Mouse (Mus musculus): ENCODE measurements around the gene Cmtm1. TPM values are rescaled to one million over a fixed set of nuclear protein-coding genes. Genes with fewer than 3 reads are reported as not detected.
"Not testable (repeated sequence)": the region's sequence is repeated elsewhere in the genome, so short reads cannot be mapped to it uniquely, and the experiment has no call there.

Cmtm1 gene
- total RNA-seq, 2 experiments from 2014 or later = not detected

- not testable (repeated sequence) for ATAC-seq (ENCODE audit: poor library complexity, severe bottlenecking)
Measured at GRCm38 (mm10) chr8:104321930-104322329, 12.0 kb upstream of the Cmtm1 start, which contains the start of gene Cmtm2b. Gene Cmtm2b, plus strand, starts transcription at chr8:104322230.

DNA sequence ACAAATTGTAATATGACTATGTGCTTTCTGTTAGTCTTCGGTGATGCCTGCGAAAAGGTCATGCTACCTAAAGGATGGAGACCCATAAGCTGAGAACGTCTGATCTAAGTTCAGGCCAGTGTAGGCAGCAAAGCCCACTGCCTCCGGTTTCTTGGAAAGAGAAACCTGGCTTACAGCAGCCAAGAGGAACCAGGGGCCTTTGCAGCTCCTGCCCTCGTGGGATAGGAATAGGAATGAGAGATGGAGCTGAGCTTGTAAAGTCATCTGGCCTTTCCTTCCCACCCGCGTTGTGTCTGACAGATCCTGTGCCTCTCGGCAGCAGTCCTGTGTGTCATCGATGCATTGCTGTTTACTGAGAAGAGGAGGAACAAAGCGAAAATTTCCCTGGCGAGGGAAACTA is 11.3 kb upstream of the Cmtm1 start, which contains the start of gene Gm11020:
Gm11020 (plus strand) TSS at position 301 of the 400 bp plus-strand sequence.
- ATAC-seq (ENCODE audit: poor library complexity, severe bottlenecking) = not testable (repeated sequence)

GRCm38 (mm10) chr8:104313311-104313710 is 3.4 kb upstream of the Cmtm1 start:
- ATAC-seq (ENCODE audit: poor library complexity, severe bottlenecking) = no peak

DNA sequence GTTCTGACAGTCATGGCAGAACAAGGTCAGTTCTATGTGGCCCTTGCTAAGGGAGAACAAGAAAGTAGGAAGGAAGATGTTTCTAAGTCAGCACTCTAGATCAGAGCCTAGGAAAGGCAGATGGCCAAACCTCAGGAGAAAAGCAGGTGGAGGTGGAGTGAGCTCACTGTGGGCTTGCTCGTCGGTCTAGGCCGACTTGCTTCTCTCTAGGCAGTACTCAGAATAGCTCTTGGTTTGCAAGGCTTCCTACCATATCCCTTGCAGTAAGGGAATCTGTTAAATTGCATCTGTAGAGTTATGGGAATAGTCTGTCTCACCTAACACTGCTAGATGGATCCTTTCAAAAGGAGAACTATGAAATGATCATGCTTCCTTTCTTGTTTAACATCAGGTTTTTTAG is 2.1 kb upstream of the Cmtm1 start:
- not testable (repeated sequence) for ATAC-seq (ENCODE audit: poor library complexity, severe bottlenecking)

- ATAC-seq (ENCODE audit: poor library complexity, severe bottlenecking) = not testable (repeated sequence)
Measured at GRCm38 (mm10) chr8:104308341-104308740, 1.6 kb downstream of the Cmtm1 start.

- peak; percentile 33; the same call in 1 of the 2 replicates for ATAC-seq (ENCODE audit: poor library complexity, severe bottlenecking)
Measured at GRCm38 (mm10) chr8:104304962-104305361, 5.0 kb downstream of the Cmtm1 start.

DNA sequence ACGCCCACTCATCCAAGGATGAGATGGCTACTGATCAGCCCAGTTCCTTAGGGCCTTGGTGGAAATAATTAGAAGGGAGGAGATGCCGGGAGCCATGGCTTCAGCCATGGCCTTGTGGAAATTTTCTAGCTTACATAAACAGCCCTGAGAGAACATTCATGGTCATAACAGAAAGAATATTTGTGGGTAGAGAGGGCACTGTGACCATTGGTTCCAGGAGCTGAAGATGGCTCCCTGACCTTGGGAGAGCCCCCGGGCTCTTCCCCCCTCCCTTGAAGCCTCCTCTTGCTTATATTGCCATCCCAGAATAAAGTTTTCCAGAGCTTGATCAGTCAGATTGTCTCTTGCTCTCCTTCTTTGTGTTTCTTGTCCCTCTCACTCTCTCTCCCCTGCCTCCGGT is 7.4 kb downstream of the Cmtm1 start:
- not testable (repeated sequence) for ATAC-seq (ENCODE audit: poor library complexity, severe bottlenecking)

- not testable (repeated sequence) for ATAC-seq (ENCODE audit: poor library complexity, severe bottlenecking)
Measured at GRCm38 (mm10) chr8:104301577-104301976, 8.4 kb downstream of the Cmtm1 start.

- no peak for ATAC-seq (ENCODE audit: poor library complexity, severe bottlenecking)
Measured at GRCm38 (mm10) chr8:104294396-104294795, 15.5 kb downstream of the Cmtm1 start.

- not testable (repeated sequence) for ATAC-seq (ENCODE audit: poor library complexity, severe bottlenecking)
Measured at GRCm38 (mm10) chr8:104293081-104293480, 16.9 kb downstream of the Cmtm1 start, which contains the start of gene Cmtm2a. Gene Cmtm2a, minus strand, starts transcription at chr8:104293181.

DNA sequence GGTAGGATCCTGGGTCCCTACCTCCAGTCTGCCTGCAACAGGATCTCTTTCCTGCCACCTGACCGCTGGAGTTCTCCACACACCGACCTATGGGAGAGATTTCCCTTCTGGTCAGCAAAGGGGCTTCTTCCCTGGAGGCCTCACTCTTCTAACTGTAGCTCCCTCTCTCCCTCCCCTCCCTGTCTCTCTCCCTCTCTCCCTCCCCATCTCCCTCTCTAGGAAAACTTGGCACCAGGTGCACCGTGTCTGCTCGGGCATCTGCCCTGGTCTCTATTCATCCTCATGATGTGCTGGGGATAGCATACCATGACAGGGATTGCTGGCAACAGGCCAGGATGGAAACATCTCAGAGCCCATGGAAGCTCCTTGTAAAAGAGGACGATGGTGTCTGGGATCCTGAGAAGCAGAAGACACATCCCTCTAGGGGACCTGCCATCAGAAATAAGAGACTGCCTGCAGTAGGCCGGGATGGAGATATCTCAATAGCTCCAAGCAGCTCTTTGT is 41.0 kb downstream of the Cmtm1 start:
- ATAC-seq (ENCODE audit: poor library complexity, severe bottlenecking) = no peak

GRCm38 (mm10) chr8:104268368-104268767 is 41.6 kb downstream of the Cmtm1 start:
- ATAC-seq (ENCODE audit: poor library complexity, severe bottlenecking) = no peak

GRCm38 (mm10) chr8:104264271-104264935 is 45.5 kb downstream of the Cmtm1 start:
- ATAC-seq (ENCODE audit: poor library complexity, severe bottlenecking) = not testable (repeated sequence)

- ATAC-seq (ENCODE audit: poor library complexity, severe bottlenecking) = not testable (repeated sequence)
Measured at GRCm38 (mm10) chr8:104261802-104262201, 48.1 kb downstream of the Cmtm1 start.

- peak; percentile 40 for ATAC-seq (ENCODE audit: poor library complexity, severe bottlenecking)
Measured at GRCm38 (mm10) chr8:104253016-104253415, 56.9 kb downstream of the Cmtm1 start.

DNA sequence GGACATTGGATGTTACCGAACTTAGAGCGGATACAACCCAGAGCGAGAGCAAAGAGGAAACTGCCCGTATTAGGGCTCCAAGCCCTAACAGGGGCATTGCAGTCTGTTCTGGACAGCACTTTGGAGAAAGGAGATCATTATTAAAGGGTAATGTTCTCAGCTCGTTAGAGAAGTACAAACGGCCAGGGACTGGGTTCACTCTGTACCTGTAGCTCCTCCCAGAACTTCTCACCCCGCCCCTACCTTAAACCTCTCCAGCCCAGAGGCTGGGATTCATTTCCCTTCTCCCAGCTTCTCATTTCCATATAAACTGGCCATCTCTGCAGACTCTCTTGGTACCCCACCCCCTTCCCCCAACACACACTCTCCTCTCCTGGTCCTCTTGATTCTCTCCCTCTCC is 58.5 kb downstream of the Cmtm1 start:
- peak; percentile 3; the same call in 1 of the 2 replicates for ATAC-seq (ENCODE audit: poor library complexity, severe bottlenecking)

- ATAC-seq (ENCODE audit: poor library complexity, severe bottlenecking) = peak; percentile 44
Measured at GRCm38 (mm10) chr8:104250439-104251367, 59.2 kb downstream of the Cmtm1 start, which contains the start of gene Cklf. Gene Cklf, plus strand, starts transcription at chr8:104250861.

- ATAC-seq (ENCODE audit: poor library complexity, severe bottlenecking) = no peak
Measured at GRCm38 (mm10) chr8:104249442-104249996, 60.4 kb downstream of the Cmtm1 start.

GRCm38 (mm10) chr8:104248276-104248675 is 61.7 kb downstream of the Cmtm1 start, which contains the start of gene Tk2:
Gene Tk2, minus strand, starts transcription at chr8:104248558.
- ATAC-seq (ENCODE audit: poor library complexity, severe bottlenecking) = peak; percentile 60

- no peak for ATAC-seq (ENCODE audit: poor library complexity, severe bottlenecking)
Measured at GRCm38 (mm10) chr8:104247908-104248275, 62.1 kb downstream of the Cmtm1 start.

All from megakaryocyte, adult 5-6 weeks (primary cell).